Mouse (Mus musculus): Measurements from ENCODE around the gene Stx19. TPM values are rescaled to one million over a fixed set of nuclear protein-coding genes. Genes with fewer than 3 reads are reported as not detected.

Gene Stx19
- 0.31 and 0.54 TPM in 2 replicates for polyA plus RNA-seq (2015; fragmentation: Nextera tagmentation; extraction: Ambion mirVana)

- peaks cover 13% of the 10 kb centered on the region for H3K36me3 ChIP-seq
- H3K4me3 ChIP-seq = no peak within 1 kb of the TSS
- no peak within 1 kb of the TSS for H3K4me2 ChIP-seq
- ATAC-seq (ENCODE audit: low read depth) = no peak
- H3K27ac ChIP-seq (replicated peaks) = no peak within 1 kb of the TSS
- no peaks in the 10 kb centered on the region for H3K27me3 ChIP-seq
- 86% methylated on average over 5 of the region's 5 CpGs for WGBS
- no peaks in the 10 kb centered on the region for H3K9me3 ChIP-seq
- no peak within 1 kb of the TSS for H3K9ac ChIP-seq
- H3K4me1 ChIP-seq (replicated peaks) = no peaks in the 10 kb centered on the region
Measured at GRCm38 (mm10) chr16:62814491-62814890, at the start of gene Stx19. TSS of gene Stx19 (plus strand) at chr16:62814676.

DNA sequence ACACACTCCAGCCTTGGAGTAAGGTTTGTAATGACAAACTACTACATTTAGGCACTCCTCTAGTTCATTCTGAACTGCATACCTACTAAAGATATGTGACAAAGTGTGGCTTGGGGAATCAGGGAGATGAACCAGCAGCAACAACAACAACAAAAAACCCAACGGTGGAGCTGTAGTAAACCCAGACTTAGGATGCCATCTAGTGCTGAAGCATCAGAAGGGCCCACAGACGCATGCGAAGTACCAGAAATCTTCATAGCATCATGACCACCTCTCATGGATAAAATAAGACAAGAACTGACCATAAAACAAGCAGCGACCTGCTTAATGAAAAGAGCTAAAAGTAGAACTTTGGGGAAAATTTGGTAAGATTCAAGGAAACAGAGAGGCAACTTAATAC, 41.0 kb upstream of the Stx19 start:
- Histone ChIP-seq H3K9ac (no peak overlapping the region), H3K4me3 (no peak overlapping the region), H3K9me3 (no peaks in the 10 kb centered on the region), H3K4me1 (replicated peaks) (no peaks in the 10 kb centered on the region), H3K27ac (replicated peaks) (no peak overlapping the region), H3K36me3 (0 out of 2 replicates have a peak, but pooled peaks cover 11% of the 10 kb centered on the region), H3K27me3 (no peaks in the 10 kb centered on the region), H3K4me2 (no peak overlapping the region)
- 83% methylated on average over 4 of the region's 4 CpGs for WGBS
- ATAC-seq (ENCODE audit: low read depth) = no peak

DNA sequence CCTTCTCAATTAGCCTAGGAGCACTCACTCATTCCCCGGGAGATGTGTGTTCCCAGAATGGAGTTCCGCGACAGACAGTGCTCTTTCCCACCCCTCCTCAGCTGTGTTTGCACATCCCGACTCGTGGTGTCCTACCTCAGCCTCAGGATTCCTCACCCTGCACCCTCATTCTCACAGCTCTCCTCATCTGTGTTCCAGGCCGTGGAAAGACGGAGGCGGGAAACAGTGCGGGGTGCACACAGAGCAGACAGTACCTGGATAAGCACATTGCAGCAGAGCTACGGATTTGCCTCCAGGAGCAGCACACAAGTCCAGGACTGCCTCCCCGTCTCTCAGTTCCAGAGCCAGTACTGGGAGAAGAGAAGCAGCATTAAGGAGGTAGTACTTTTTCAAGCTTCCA, 38.4 kb upstream of the Stx19 start:
- Histone ChIP-seq H3K4me2 (no peak overlapping the region), H3K4me3 (no peak overlapping the region), H3K9ac (no peak overlapping the region), H3K27me3 (peaks cover 3% of the 10 kb centered on the region; the same call in 1 of the 2 replicates), H3K27ac (replicated peaks) (no peak overlapping the region), H3K4me1 (replicated peaks) (no peaks in the 10 kb centered on the region), H3K36me3 (peaks cover under 1% of the 10 kb centered on the region; the same call in 1 of the 2 replicates), H3K9me3 (no peaks in the 10 kb centered on the region)
- no peak for ATAC-seq (ENCODE audit: low read depth)
- 87% methylated on average over 11 of the region's 11 CpGs for WGBS

GRCm38 (mm10) chr16:62778282-62778681, 36.2 kb upstream of the Stx19 start:
- Histone ChIP-seq H3K27me3 (peaks cover 11% of the 10 kb centered on the region), H3K4me2 (no peak overlapping the region), H3K4me1 (replicated peaks) (peaks cover under 1% of the 10 kb centered on the region; the same call in 1 of the 2 replicates), H3K9me3 (no peaks in the 10 kb centered on the region), H3K9ac (no peak overlapping the region), H3K27ac (replicated peaks) (no peak overlapping the region), H3K4me3 (no peak overlapping the region), H3K36me3 (peaks cover 3% of the 10 kb centered on the region; the same call in 1 of the 2 replicates)
- 0 out of 2 replicates have a peak, but pooled peaks have one; percentile 63 for ATAC-seq (ENCODE audit: low read depth)
- WGBS = 65% methylated on average over 10 of the region's 10 CpGs

GRCm38 (mm10) chr16:62782229-62782628, 32.2 kb upstream of the Stx19 start:
- Histone ChIP-seq H3K4me1 (replicated peaks) (peaks cover 27% of the 10 kb centered on the region), H3K4me3 (no peak overlapping the region), H3K36me3 (peaks cover 3% of the 10 kb centered on the region; the same call in 1 of the 2 replicates), H3K27ac (replicated peaks) (no peak overlapping the region), H3K9me3 (no peaks in the 10 kb centered on the region), H3K27me3 (peaks cover 11% of the 10 kb centered on the region), H3K4me2 (no peak overlapping the region), H3K9ac (no peak overlapping the region)
- ATAC-seq (ENCODE audit: low read depth) = no peak
- 73% methylated on average over 5 of the region's 5 CpGs for WGBS

- Histone ChIP-seq H3K4me2 (peak within 1 kb of the TSS; percentile 67), H3K9me3 (no peaks in the 10 kb centered on the region), H3K4me3 (peak within 1 kb of the TSS; percentile 79), H3K27ac (replicated peaks) (peak within 1 kb of the TSS; percentile 91), H3K4me1 (replicated peaks) (peaks cover 32% of the 10 kb centered on the region), H3K9ac (peak within 1 kb of the TSS; percentile 83), H3K27me3 (0 out of 2 replicates have a peak, but pooled peaks cover under 1% of the 10 kb centered on the region), H3K36me3 (no peaks in the 10 kb centered on the region; the same call in 1 of the 2 replicates)
- WGBS = 2% methylated on average over 41 of the region's 41 CpGs
- peak; percentile 96 for ATAC-seq (ENCODE audit: low read depth)
Measured at GRCm38 (mm10) chr16:62786621-62787331, 27.7 kb upstream of the Stx19 start, which contains the start of gene Nsun3. TSS of gene Nsun3 (minus strand) at chr16:62786818.

DNA sequence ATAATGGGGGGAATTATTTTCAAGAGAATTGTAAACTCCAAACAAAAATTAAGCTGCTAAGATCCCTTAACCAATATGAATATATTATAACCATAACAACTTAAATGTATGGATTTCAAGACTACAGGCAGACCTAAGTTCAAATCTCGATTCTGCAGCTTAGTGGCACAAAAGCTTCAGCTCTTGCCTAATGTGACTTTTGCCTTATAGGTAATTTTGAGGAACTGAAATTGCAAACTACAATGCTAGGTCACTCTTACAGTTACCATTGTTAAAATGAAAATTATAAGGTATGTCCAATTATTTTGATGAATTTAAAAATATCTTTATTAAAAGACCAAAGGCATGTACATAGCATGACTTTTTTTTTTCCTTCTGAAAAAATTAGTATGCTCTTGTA, 17.9 kb upstream of the Stx19 start:
- H3K4me1 ChIP-seq (replicated peaks) = no peaks in the 10 kb centered on the region
- H3K27ac ChIP-seq (replicated peaks) = no peak overlapping the region
- 84% methylated on average over 1 of the region's 1 CpGs for WGBS
- ATAC-seq (ENCODE audit: low read depth) = no peak
- no peak overlapping the region for H3K9ac ChIP-seq
- H3K4me3 ChIP-seq = no peak overlapping the region
- peaks cover 26% of the 10 kb centered on the region for H3K36me3 ChIP-seq
- no peak overlapping the region for H3K4me2 ChIP-seq
- H3K27me3 ChIP-seq = no peaks in the 10 kb centered on the region
- no peaks in the 10 kb centered on the region for H3K9me3 ChIP-seq

GRCm38 (mm10) chr16:62798808-62799207, 15.7 kb upstream of the Stx19 start:
- H3K9me3 ChIP-seq = no peaks in the 10 kb centered on the region
- H3K36me3 ChIP-seq = peaks cover 31% of the 10 kb centered on the region
- WGBS = 94% methylated on average over 3 of the region's 3 CpGs
- H3K4me2 ChIP-seq = no peak overlapping the region
- H3K4me1 ChIP-seq (replicated peaks) = no peaks in the 10 kb centered on the region
- no peak overlapping the region for H3K27ac ChIP-seq (replicated peaks)
- H3K9ac ChIP-seq = no peak overlapping the region
- ATAC-seq (ENCODE audit: low read depth) = no peak
- no peaks in the 10 kb centered on the region for H3K27me3 ChIP-seq
- no peak overlapping the region for H3K4me3 ChIP-seq

- WGBS = 89% methylated on average over 4 of the region's 4 CpGs
- no peaks in the 10 kb centered on the region for H3K4me1 ChIP-seq (replicated peaks)
- H3K9ac ChIP-seq = no peak overlapping the region
- H3K27ac ChIP-seq (replicated peaks) = no peak overlapping the region
- no peak for ATAC-seq (ENCODE audit: low read depth)
- no peaks in the 10 kb centered on the region for H3K27me3 ChIP-seq
- no peaks in the 10 kb centered on the region for H3K9me3 ChIP-seq
- no peak overlapping the region for H3K4me3 ChIP-seq
- peaks cover 37% of the 10 kb centered on the region for H3K36me3 ChIP-seq
- no peak overlapping the region for H3K4me2 ChIP-seq
Measured at GRCm38 (mm10) chr16:62799426-62799825, 15.1 kb upstream of the Stx19 start.

DNA sequence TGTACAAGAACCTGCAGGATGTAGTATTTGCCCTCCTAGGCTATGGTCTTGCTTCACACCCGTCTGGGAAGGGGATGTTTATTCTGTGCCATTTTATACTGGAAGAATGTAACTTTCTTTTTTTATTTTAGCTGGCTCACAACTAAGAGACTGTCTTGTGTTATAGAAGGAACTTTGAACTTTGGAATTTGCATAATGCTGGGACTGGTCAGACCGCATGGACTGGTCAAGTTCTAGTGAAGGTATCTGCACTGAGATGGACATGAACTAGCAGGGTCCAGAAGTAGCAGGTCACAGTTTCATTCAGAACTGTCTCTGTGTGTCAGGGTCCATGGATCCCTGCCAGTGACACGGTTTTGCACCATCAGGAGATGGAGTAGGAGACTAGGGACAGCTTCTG, 14.6 kb upstream of the Stx19 start:
- peaks cover 41% of the 10 kb centered on the region for H3K36me3 ChIP-seq
- ATAC-seq (ENCODE audit: low read depth) = no peak
- no peaks in the 10 kb centered on the region for H3K4me1 ChIP-seq (replicated peaks)
- H3K4me3 ChIP-seq = no peak overlapping the region
- no peak overlapping the region for H3K9ac ChIP-seq
- no peaks in the 10 kb centered on the region for H3K9me3 ChIP-seq
- H3K27ac ChIP-seq (replicated peaks) = no peak overlapping the region
- H3K4me2 ChIP-seq = no peak overlapping the region
- WGBS = 91% methylated on average over 3 of the region's 3 CpGs
- H3K27me3 ChIP-seq = no peaks in the 10 kb centered on the region

DNA sequence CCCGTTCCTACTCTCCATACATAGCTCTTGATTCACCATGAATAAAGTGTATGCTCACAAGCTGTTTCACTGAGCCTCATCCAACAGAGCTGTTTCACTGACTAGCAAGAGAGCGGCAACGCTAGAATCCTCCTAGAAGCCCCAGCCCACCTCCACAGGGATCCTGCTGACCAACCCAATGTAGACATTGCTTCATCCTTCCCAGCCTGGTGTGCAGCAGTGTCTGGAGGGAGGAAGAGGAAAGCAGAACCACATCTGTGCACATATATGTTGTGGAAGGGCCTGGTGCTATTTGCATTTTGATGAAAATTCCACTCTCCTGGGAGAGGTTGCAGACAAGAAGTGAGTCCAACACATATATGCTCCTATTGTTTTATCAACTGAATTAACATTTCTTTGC, 9.9 kb upstream of the Stx19 start:
- Histone ChIP-seq H3K27ac (replicated peaks) (no peak overlapping the region), H3K4me3 (no peak overlapping the region), H3K4me1 (replicated peaks) (peaks cover 6% of the 10 kb centered on the region; the same call in 1 of the 2 replicates), H3K9me3 (no peaks in the 10 kb centered on the region), H3K36me3 (peaks cover 32% of the 10 kb centered on the region), H3K27me3 (no peaks in the 10 kb centered on the region), H3K9ac (no peak overlapping the region), H3K4me2 (no peak overlapping the region)
- no peak for ATAC-seq (ENCODE audit: low read depth)
- 95% methylated on average over 3 of the region's 3 CpGs for WGBS

DNA sequence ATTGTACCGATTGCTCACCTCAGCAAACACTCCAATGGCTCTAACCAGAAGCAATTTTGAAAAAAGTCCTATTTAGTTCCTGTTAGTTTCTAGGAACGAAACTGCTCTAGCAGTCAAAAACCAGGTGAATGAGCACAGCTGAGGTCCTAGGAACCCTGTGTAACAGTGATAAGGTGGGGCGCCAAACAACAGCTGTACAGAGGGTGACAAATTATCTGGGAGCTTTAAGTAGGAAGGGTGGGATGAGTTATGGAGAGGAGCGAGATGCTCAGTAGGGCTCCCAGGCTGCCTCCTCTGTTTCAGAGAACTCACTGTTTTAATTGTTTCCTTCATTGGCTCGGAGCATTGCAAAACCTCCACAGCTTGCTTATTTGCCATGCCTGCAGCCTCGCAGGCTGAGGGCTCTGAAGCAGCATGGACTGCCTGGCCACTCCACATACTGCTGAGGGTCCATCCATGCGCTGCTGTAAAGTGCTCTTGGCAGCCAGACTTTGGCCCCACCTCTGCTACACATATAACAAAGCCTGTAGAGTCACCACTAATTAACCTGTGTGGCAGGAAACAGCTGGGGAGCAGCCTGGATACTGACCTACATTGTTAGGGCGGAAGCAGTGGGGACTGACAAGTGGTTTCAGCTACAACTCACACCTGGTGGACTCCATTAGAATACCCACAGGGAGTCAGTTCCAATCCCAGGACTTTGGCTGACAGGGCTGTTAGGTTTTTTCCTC, 7.1 kb upstream of the Stx19 start:
- H3K27me3 ChIP-seq = no peaks in the 10 kb centered on the region
- H3K27ac ChIP-seq (replicated peaks) = no peak overlapping the region
- peaks cover 6% of the 10 kb centered on the region; the same call in 1 of the 2 replicates for H3K4me1 ChIP-seq (replicated peaks)
- H3K4me3 ChIP-seq = no peak overlapping the region
- no peak overlapping the region for H3K4me2 ChIP-seq
- H3K36me3 ChIP-seq = peaks cover 30% of the 10 kb centered on the region
- no peaks in the 10 kb centered on the region for H3K9me3 ChIP-seq
- WGBS = 53% methylated on average over 8 of the region's 8 CpGs
- no peak for ATAC-seq (ENCODE audit: low read depth)
- H3K9ac ChIP-seq = no peak overlapping the region
